Mouse (Mus musculus) CD4-positive, CD25-positive, alpha-beta regulatory T cell, adult 2 months (primary cell): Measurements from ENCODE around the gene Ttc26.
"Not testable (repeated sequence)": the region's sequence is repeated elsewhere in the genome, so short reads cannot be mapped to it uniquely, and the experiment has no call there.

Experiments used
- DNase-seq: peaks from one replicate; pipeline ENCODE4 v3.0.0-alpha.2; 2012; ENCODE audit warnings: low read depth, low spot score

Gene Ttc26

DNA sequence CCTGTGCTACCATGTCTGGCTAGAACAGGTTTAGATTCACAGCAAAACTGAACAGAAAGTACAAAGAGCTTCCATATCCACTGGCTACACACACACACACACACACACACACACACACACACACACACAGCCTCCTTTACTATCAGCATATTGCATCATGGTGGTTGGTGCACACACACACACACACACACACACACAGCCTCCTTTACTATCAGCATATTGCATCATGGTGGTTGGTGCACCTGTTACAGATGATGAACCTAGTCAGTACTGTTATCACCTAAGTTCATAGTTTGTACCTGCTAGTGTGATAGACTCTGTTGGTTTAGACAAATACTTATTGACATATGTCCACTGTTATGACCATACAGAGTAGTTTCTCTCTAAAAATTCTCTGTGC, 75.2 kb downstream of the Ttc26 start:
- not testable (repeated sequence) for DNase-seq

- no peak for DNase-seq
Observed at GRCm38 (mm10) chr6:38458075-38458474, 76.8 kb downstream of the Ttc26 start.

- peak; percentile 43 for DNase-seq
Observed at GRCm38 (mm10) chr6:38469591-38469990, 88.3 kb downstream of the Ttc26 start.
